Mouse (Mus musculus): ENCODE data around the gene Rasgrf1.
"Not testable (repeated sequence)": the region's sequence is repeated elsewhere in the genome, so short reads cannot be mapped to it uniquely, and the experiment has no call there.

Rasgrf1 gene

DNA sequence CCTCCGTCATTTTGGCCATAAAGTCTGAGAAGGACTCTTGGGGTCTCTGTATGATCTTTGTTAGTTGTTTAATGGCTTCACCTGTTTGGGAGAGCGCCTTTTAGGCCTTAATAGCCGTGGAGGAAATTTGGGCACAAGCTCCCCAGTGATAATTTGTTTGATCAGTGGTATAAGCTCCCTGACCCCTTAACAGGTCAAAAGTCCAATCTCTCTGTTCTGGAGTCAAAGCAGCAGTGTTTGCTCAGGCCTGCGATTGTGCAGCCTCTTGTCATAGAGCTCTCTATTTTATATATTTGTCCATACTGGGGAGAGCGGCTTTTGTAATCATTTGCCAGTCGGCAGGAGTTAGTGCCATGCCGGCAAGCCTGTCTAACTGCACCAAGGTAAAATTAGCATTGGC is 135.5 kb downstream of the Rasgrf1 start:
- no peak for DNase-seq

- DNase-seq = no peak
These were observed 138.4 kb downstream of the Rasgrf1 start for GRCm38 (mm10) chr9:90047937-90048627.

DNA sequence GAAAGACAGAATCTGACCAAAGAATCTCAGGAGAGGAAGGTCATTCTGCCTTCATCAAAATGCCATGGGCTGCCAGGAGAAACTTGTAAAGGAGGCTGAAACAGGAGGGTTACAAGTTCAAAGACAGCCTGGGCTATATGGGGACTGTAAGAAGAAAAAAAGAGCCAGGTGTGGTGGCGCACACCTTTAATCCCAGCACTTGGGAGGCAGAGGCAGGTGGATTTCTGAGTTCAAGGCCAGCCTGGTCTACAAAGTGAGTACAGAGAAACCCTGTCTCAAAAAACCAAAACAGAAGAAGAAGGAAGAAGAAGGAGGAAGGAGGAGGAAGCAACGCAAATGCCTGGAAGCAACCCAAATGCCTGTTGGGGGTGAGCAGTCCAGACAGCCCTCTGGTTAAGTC is 144.1 kb downstream of the Rasgrf1 start, which contains the start of gene Ctsh:
Ctsh (plus strand) TSS at position 301 of the 400 bp plus-strand sequence.
- no peak for DNase-seq

GRCm38 (mm10) chr9:90054371-90055145 is 144.8 kb downstream of the Rasgrf1 start:
- DNase-seq = peak in 1 of 2 experiments; percentile 11

GRCm38 (mm10) chr9:90055409-90055808 is 145.7 kb downstream of the Rasgrf1 start:
- DNase-seq = no peak

GRCm38 (mm10) chr9:90055911-90056310 is 146.2 kb downstream of the Rasgrf1 start:
- DNase-seq = no peak

- DNase-seq = no peak
These were observed 147.0 kb downstream of the Rasgrf1 start for GRCm38 (mm10) chr9:90056716-90057115.

- DNase-seq = no peak
These were observed 150.3 kb downstream of the Rasgrf1 start for GRCm38 (mm10) chr9:90059828-90060573.

DNA sequence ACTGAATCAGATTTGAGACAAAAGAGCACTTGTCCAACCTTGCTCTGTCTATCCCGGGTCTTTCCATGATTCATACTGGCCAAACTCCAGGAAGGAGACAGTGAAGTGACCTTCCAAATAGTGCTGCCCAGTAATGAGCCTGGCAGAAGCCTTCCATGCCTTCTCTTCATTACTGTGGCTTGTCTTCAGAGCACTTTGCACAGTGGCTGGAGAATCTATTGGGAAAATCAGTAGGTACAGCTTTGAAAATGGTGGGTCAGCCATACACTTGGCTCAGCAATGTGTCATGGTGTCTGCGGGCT is 150.8 kb downstream of the Rasgrf1 start:
- no peak for DNase-seq

DNA sequence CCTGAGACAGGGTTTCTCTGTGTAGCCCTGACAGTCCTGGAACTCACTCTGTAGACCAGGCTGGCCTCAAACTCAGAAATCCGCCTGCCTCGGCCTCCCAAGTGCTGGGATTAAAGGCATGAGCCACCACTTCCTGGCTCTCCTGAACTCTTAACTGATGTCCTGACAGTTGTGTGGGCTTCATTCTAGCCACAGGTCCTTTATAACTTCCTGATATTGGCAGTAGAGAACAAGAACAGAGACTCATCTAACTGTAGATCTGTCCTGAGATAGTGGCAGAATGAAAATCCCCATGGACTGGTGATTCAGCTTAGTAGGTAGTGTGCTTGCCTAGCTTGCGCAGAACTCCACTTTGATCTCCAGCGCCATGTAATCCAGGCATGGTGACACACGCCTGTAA is 151.2 kb downstream of the Rasgrf1 start:
- not testable (repeated sequence) for DNase-seq

DNA sequence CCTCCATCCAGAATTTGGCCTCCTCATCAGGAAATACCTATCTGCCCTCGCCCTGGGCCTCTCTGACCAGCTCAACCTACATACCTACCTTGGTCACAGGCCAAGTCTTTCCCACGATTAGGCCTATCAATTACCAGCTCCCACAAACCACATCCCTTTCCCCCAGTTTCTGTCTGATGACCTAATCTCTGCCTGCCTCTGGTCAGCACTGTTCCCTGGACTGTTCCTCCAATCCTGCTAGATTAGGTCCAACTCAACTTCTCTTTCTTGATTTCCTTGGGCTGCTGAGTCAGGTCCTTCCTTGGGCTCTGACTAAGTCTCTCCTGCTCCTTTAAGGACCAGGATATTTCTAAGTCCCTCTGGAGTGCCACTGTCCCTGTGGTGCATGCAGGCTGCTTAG is 157.6 kb downstream of the Rasgrf1 start:
- no peak for DNase-seq

GRCm38 (mm10) chr9:90068786-90069185 is 159.1 kb downstream of the Rasgrf1 start:
- no peak for DNase-seq

DNA sequence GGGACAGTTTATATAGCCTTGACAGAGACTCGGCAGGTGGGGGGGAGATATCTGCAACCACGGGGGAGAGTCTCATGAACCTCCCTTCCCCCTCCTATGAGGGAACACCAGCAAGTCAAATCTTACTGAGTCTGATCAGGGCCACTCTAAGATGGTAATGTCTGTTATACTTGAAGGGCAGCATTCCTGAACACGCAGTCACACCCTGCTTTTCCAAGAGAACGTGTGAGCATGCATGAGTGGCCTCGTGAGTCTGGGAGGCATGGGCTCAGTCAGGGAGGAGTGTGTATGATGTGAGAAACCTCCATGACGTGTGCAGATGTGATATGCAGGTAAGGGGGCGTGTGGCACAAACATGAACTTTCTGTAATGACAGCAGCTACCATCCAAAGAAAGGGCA is 159.8 kb downstream of the Rasgrf1 start:
- no peak for DNase-seq

DNA sequence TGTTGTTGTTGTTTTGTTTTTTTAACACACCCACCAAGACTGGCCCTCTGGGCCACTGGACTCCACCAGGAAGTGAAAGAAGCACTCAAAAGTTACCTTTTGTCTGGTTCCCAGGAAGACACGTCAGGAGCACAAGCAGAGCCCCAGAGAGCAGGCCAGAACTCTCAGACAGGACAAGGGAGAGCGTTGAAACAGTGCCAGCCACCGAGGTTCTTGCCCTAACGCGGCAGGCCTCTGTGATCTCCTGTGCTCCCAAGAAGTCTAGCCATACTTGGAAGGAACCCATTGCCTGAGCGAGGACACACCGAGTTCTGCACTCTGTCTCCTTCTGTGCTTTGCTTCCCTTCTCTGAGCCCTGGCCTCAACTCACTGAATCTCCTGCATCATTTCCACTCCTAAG is 160.5 kb downstream of the Rasgrf1 start:
- no peak for DNase-seq

- DNase-seq = no peak
These were observed 165.6 kb downstream of the Rasgrf1 start for GRCm38 (mm10) chr9:90075336-90075735.

DNA sequence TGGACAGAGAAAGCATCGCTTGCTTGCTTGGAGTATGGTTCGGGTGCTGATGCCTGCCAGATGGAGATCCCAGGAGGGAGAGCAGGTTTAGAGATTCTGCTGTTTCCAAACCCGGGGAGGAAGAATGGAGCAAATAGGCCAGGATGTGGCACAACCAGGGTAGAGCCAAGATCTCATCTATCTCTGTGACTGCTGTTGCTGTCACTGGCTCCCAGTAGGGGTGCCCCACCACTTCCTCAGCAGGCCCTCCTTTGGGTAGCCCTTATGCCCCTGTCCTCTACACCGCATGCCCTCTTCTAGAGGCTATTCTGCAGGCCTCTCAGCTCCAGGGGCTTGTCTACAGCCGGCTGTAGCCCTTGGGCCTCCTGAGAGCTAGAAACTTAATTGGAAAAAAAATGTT is 166.4 kb downstream of the Rasgrf1 start:
- no peak for DNase-seq

Measured in thymus, postnatal 36 days (tissue).